Mouse (Mus musculus): Measurements from ENCODE around the gene Stard5.

GRCm38 (mm10) chr7:83639084-83639483, 7.3 kb downstream of the Stard5 start:
- TF ChIP-seq POLR2A (IDR thresholded peaks at IDR 0.05; ENCODE audit: low read depth, low read length), result no peak
- TF ChIP-seq CTCF (conservative IDR thresholded peaks at IDR 0.05; ENCODE audit: insufficient read depth, insufficient read length, low read depth, low read length), result no peak
